7 mouse cellular contexts compared by ENCODE assay signal in genomic region chr19:5447515-5448353, GRCm38 (mm10). TPM values are rescaled to one million over a fixed set of nuclear protein-coding genes. Genes with fewer than 3 reads are reported as not detected.
DNase-seq lines count a peak whose midpoint lies in the region; ATAC-seq and TF ChIP-seq lines count a peak whose summit lies in the region.

TSS of gene Fosl1 (plus strand) at chr19:5447547.

- peak; percentile 64 for DNase-seq in G1E (ENCODE audit: low spot score)
- peak; percentile 77 for DNase-seq in brain, adult 2 months (ENCODE audit: low read depth, low spot score)
- peak; percentile 83 for DNase-seq in forebrain, embryonic 11.5 days (ENCODE audit: low spot score)
- DNase-seq in hindbrain, embryonic 11.5 days (ENCODE audit: low spot score), result peak; percentile 74
- peak; percentile 60 for DNase-seq in left cerebral cortex, postnatal 4 days
- DNase-seq in spleen, adult 18-20 months, result peak; percentile 66 to 80

- no peak for TF ChIP-seq CTCF in G1E (IDR thresholded peaks at IDR 0.05; ENCODE audit: low read depth, low read length)

- H3K9me3 ChIP-seq in G1E (replicated peaks), result no peaks in the 10 kb centered on the region
- no peaks in the 10 kb centered on the region for H3K9me3 ChIP-seq in forebrain, embryonic 11.5 days (ENCODE audit: control insufficient read depth, low read length)
- no peaks in the 10 kb centered on the region for H3K9me3 ChIP-seq in hindbrain, embryonic 11.5 days (ENCODE audit: control insufficient read depth, low read length)

- H3K4me2 ChIP-seq in forebrain, embryonic 11.5 days (ENCODE audit: low read depth, low read length, severe bottlenecking), result peak within 1 kb of the TSS; percentile 97
- peak within 1 kb of the TSS; percentile 82 for H3K4me2 ChIP-seq in hindbrain, embryonic 11.5 days (replicated peaks; ENCODE audit: low read depth, low read length)

- H3K27me3 ChIP-seq in G1E (ENCODE audit: insufficient read depth, low read length), result peaks cover 40% of the 10 kb centered on the region
- H3K27me3 ChIP-seq in forebrain, embryonic 11.5 days (ENCODE audit: control insufficient read depth, insufficient read depth, low read length), result peaks cover 36% of the 10 kb centered on the region
- H3K27me3 ChIP-seq in hindbrain, embryonic 11.5 days (ENCODE audit: control insufficient read depth, insufficient read depth, low read length), result peaks cover 46% of the 10 kb centered on the region

- H3K4me1 ChIP-seq in G1E (ENCODE audit: insufficient read depth, low read depth, low read length), result peaks cover 34% of the 10 kb centered on the region
- H3K4me1 ChIP-seq in forebrain, embryonic 11.5 days (replicated peaks; ENCODE audit: control insufficient read depth, insufficient read depth, low read length), result peaks cover 13% of the 10 kb centered on the region
- H3K4me1 ChIP-seq in hindbrain, embryonic 11.5 days (replicated peaks; ENCODE audit: control insufficient read depth, insufficient read depth, low read length), result no peaks in the 10 kb centered on the region; the same call in 1 of the 2 replicates

- H3K36me3 ChIP-seq in G1E (replicated peaks), result peaks cover 26% of the 10 kb centered on the region
- H3K36me3 ChIP-seq in forebrain, embryonic 11.5 days (ENCODE audit: control insufficient read depth, insufficient read depth, low read length), result no peaks in the 10 kb centered on the region
- H3K36me3 ChIP-seq in hindbrain, embryonic 11.5 days (ENCODE audit: control insufficient read depth, insufficient read depth, low read length), result no peaks in the 10 kb centered on the region

- H3K27ac ChIP-seq in forebrain, embryonic 11.5 days (ENCODE audit: low read depth, low read length), result no peak within 1 kb of the TSS
- no peak within 1 kb of the TSS for H3K27ac ChIP-seq in hindbrain, embryonic 11.5 days (ENCODE audit: low read depth, low read length)

- peak; percentile 37; the same call in 1 of the 2 replicates for ATAC-seq in G1E (ENCODE audit: extremely low read depth, insufficient number of reproducible peaks, low FRiP score, poor library complexity, severe bottlenecking)
- peak; percentile 63; the same call in 1 of the 2 replicates for ATAC-seq in forebrain, embryonic 11.5 days (replicated peaks; ENCODE audit: low FRiP score)
- ATAC-seq in hindbrain, embryonic 11.5 days (ENCODE audit: low FRiP score), result peak; percentile 51; the same call in 1 of the 2 replicates
- peak; percentile 71 for ATAC-seq in megakaryocyte-erythroid progenitor cell, adult 5-6 weeks (replicated peaks; ENCODE audit: low FRiP score, low TSS enrichment, poor library complexity, severe bottlenecking)

- intact Hi-C loops in left cerebral cortex, postnatal 4 days (cut with DNase I), result no loop called here

- peak within 1 kb of the TSS; percentile 45; the same call in 1 of the 2 replicates for H3K9ac ChIP-seq in forebrain, embryonic 11.5 days (ENCODE audit: low read length)
- peak within 1 kb of the TSS; percentile 36; the same call in 1 of the 2 replicates for H3K9ac ChIP-seq in hindbrain, embryonic 11.5 days (ENCODE audit: low read depth, low read length)

- H3K4me3 ChIP-seq in G1E (ENCODE audit: low read depth, low read length), result peak within 1 kb of the TSS; percentile 73
- peak within 1 kb of the TSS; percentile 50 for H3K4me3 ChIP-seq in forebrain, embryonic 11.5 days (ENCODE audit: low read depth, low read length)
- H3K4me3 ChIP-seq in hindbrain, embryonic 11.5 days (ENCODE audit: low read depth, low read length), result peak within 1 kb of the TSS; percentile 52

- WGBS in forebrain, embryonic 11.5 days, result under 1% methylated on average over 70 of the region's 70 CpGs
- WGBS in hindbrain, embryonic 11.5 days, result under 1% methylated on average over 70 of the region's 70 CpGs

RNA-seq across cellular contexts. Expression of gene Fosl1, which starts in this region (rescaled TPM):
- total RNA-seq in G1E (2014; fragmentation: Nextera tagmentation), result 0.90 and 3.0 TPM in 2 replicates
- total RNA-seq in G1E (2017), result 1.9 and 2.3 TPM in 2 replicates
- 3.4 and 3.6 TPM in 2 replicates for polyA plus RNA-seq in G1E (2012)
- polyA plus RNA-seq in forebrain, embryonic 11.5 days (2014; fragmentation: Nextera tagmentation; extraction: Ambion mirVana), result not detected in 2 replicates
- 0.13 TPM in 1 of 2 replicates, not detected in the other for polyA plus RNA-seq in hindbrain, embryonic 11.5 days (2014; fragmentation: Nextera tagmentation; extraction: Ambion mirVana)
- not detected for total RNA-seq in left cerebral cortex, postnatal 4 days (2021)
- 0.66 and 1.1 TPM in 2 replicates for total RNA-seq in megakaryocyte-erythroid progenitor cell, adult 5-6 weeks (2014; fragmentation: Nextera tagmentation)
- total RNA-seq in megakaryocyte-erythroid progenitor cell, adult 5-6 weeks (2017), result 0.30 and 1.9 TPM in 2 replicates

Comparison
In these comparisons a context has a peak if more than half of its experiments do, and no peak if none do; other contexts are left out.
1. Peak in DNase-seq, ATAC-seq, H3K4me3 ChIP-seq, H3K9ac ChIP-seq and H3K4me2 ChIP-seq in forebrain, embryonic 11.5 days; RNA of the gene not detected or under 1 TPM.
2. Peak in DNase-seq, ATAC-seq, H3K4me3 ChIP-seq, H3K9ac ChIP-seq and H3K4me2 ChIP-seq in hindbrain, embryonic 11.5 days; RNA of the gene not detected or under 1 TPM.
3. Peak in DNase-seq in left cerebral cortex, postnatal 4 days; RNA of the gene not detected or under 1 TPM.